Mouse (Mus musculus) heart, postnatal 4 days (tissue): Measurements from ENCODE around the gene Mdh2. TPM values are rescaled to one million over a fixed set of nuclear protein-coding genes. Genes with fewer than 3 reads are reported as not detected.

Experiments used
- DNase-seq: peaks from one replicate; pipeline ENCODE4 v3.0.0; 2021
- total RNA-seq, 2 experiments: library from RNA; stranded (reverse); gene quantifications; 2 replicates each; pipeline ENCODE4 v1.2.3; 2021

The Mdh2 gene
- total RNA-seq, 2 experiments from 2014 or later: 1,387 to 1,444 TPM

GRCm38 (mm10) chr5:135777796-135778470, 347 bp upstream of the Mdh2 start, which contains the start of gene Styxl1:
Styxl1 (minus strand) TSS chr5:135778385.
- no peak for DNase-seq

GRCm38 (mm10) chr5:135780331-135780730, 2.1 kb downstream of the Mdh2 start:
- DNase-seq: no peak

GRCm38 (mm10) chr5:135782901-135783300, 4.6 kb downstream of the Mdh2 start:
- DNase-seq: no peak

- peak; percentile 93 for DNase-seq
Measured at GRCm38 (mm10) chr5:135793996-135794858, 15.9 kb downstream of the Mdh2 start.

GRCm38 (mm10) chr5:135794859-135795181, 16.5 kb downstream of the Mdh2 start:
- no peak for DNase-seq

- DNase-seq: peak; percentile 20
Measured at GRCm38 (mm10) chr5:135799746-135800145, 21.5 kb downstream of the Mdh2 start.

GRCm38 (mm10) chr5:135800927-135801326, 22.6 kb downstream of the Mdh2 start:
- no peak for DNase-seq

GRCm38 (mm10) chr5:135802641-135803040, 24.4 kb downstream of the Mdh2 start:
- no peak for DNase-seq

- DNase-seq: no peak
Measured at GRCm38 (mm10) chr5:135803135-135803534, 24.9 kb downstream of the Mdh2 start.

GRCm38 (mm10) chr5:135803676-135804075, 25.4 kb downstream of the Mdh2 start:
- DNase-seq: no peak

GRCm38 (mm10) chr5:135804735-135805134, 26.5 kb downstream of the Mdh2 start:
- no peak for DNase-seq

GRCm38 (mm10) chr5:135806555-135807262, 28.4 kb downstream of the Mdh2 start, which contains the start of gene Srrm3:
Srrm3 (plus strand) TSS chr5:135806890.
- DNase-seq: peak; percentile 96

- no peak for DNase-seq
Measured at GRCm38 (mm10) chr5:135807263-135807637, 29.0 kb downstream of the Mdh2 start.

GRCm38 (mm10) chr5:135812991-135813390, 34.7 kb downstream of the Mdh2 start:
- no peak for DNase-seq

GRCm38 (mm10) chr5:135818491-135818890, 40.2 kb downstream of the Mdh2 start:
- DNase-seq: no peak

- DNase-seq: no peak
Measured at GRCm38 (mm10) chr5:135822316-135822944, 44.1 kb downstream of the Mdh2 start.

GRCm38 (mm10) chr5:135824517-135824916, 46.2 kb downstream of the Mdh2 start:
- DNase-seq: no peak

GRCm38 (mm10) chr5:135826225-135826624, 47.9 kb downstream of the Mdh2 start:
- peak; percentile 12 for DNase-seq

- no peak for DNase-seq
Measured at GRCm38 (mm10) chr5:135829381-135829780, 51.1 kb downstream of the Mdh2 start.

- DNase-seq: no peak
Measured at GRCm38 (mm10) chr5:135832729-135833128, 54.4 kb downstream of the Mdh2 start.

GRCm38 (mm10) chr5:135834769-135835491, 56.6 kb downstream of the Mdh2 start:
- peak; percentile 66 for DNase-seq

- DNase-seq: no peak
Measured at GRCm38 (mm10) chr5:135835492-135835858, 57.2 kb downstream of the Mdh2 start.
